Mouse (Mus musculus): ENCODE results near the gene Tmem255a. TPM values are rescaled to one million over a fixed set of nuclear protein-coding genes. Genes with fewer than 3 reads are reported as not detected.
A peak's percentile ranks its signal among the peaks of the same experiment; 100 is the strongest.

The Tmem255a gene
- 0.13 and 0.47 TPM in 2 replicates for polyA plus RNA-seq (2012; rRNA removed)

DNA sequence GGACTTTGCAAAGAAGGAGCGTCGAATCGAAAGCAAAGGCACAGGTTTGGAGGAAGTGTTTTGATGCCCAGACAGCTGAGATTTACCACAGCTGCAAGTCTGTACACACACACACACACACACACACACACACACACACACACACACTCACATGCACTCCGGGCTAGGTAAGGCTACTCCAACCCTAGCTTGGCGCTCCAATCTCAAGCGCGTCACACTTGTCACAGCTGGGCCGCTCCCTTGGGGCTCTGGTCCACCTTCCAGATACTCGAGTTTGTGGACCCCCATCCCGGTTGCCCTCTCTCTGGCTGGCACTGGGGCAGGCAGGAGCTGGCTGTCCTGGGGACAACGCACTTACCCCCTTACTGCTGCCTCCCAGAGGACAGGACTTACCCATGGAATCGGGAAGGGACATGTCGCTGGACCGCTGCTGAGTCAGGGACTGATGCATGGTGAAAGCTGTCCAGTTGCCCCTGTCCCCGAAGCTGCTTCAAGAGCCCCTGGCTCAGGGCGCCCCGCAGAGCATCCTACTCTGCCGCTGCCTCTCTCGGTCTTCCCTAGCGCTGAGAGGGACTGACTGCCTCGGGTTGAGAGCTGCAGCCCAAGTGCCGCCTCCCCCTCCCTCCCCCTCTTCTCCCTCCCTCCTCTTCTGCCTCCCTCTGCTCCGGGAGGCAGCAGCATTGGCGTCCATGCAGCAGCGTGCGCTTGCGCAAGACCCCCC is at the start of gene Tmem255a:
Tmem255a (minus strand) TSS at position 589 of the 721 bp plus-strand sequence.
- Histone ChIP-seq H3K4me3 (ENCODE audit: low read depth, low read length) (peak within 1 kb of the TSS; percentile 49), H3K27ac (ENCODE audit: insufficient read depth, low read depth, low read length) (no peak within 1 kb of the TSS), H3K36me3 (ENCODE audit: control insufficient read depth, insufficient read depth, low read length) (no peaks in the 10 kb centered on the region), H3K27me3 (ENCODE audit: control insufficient read depth, insufficient read depth, low read length) (peaks cover 4% of the 10 kb centered on the region; the same call in 1 of the 2 replicates), H3K4me1 (ENCODE audit: control insufficient read depth, insufficient read depth, insufficient read length, low read length) (0 out of 2 replicates have a peak, but pooled peaks cover 1% of the 10 kb centered on the region)
- TF ChIP-seq POLR2A (IDR thresholded peaks at IDR 0.05; ENCODE audit: low read depth, low read length) (no peak), CTCF (IDR thresholded peaks at IDR 0.05; ENCODE audit: extremely low read depth, insufficient read length, insufficient replicate concordance, low read depth, low read length) (no peak)
- 15% methylated on average over 24 of the region's 27 CpGs for WGBS

DNA sequence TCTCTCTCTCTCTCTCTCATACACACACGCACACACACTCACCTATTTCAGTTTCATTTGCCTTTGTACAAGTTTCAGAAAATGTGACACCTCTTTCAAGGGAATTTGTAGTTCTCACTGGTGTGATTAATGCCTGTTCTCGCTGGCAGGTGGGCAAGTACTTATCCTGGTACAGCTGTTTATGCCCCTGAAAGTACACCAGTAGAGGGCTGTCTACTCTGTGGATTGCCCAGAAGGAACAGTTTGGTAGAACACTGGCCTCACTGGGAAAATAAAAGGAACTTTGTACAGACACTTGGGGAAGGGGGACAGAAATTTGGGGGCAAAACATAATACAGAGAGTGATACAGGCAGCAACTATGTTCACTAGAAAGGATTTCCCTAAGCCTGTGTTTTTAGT is 7.4 kb upstream of the Tmem255a start:
- no peaks in the 10 kb centered on the region for H3K4me1 ChIP-seq (ENCODE audit: control insufficient read depth, insufficient read depth, insufficient read length, low read length)
- 18% methylated on average over 2 of the region's 2 CpGs for WGBS
- no peaks in the 10 kb centered on the region for H3K27me3 ChIP-seq (ENCODE audit: control insufficient read depth, insufficient read depth, low read length)
- no peak overlapping the region for H3K4me3 ChIP-seq (ENCODE audit: low read depth, low read length)
- H3K27ac ChIP-seq (ENCODE audit: insufficient read depth, low read depth, low read length): no peak overlapping the region
- H3K36me3 ChIP-seq (ENCODE audit: control insufficient read depth, insufficient read depth, low read length): no peaks in the 10 kb centered on the region
- TF ChIP-seq CTCF (IDR thresholded peaks at IDR 0.05; ENCODE audit: extremely low read depth, insufficient read length, insufficient replicate concordance, low read depth, low read length) (no peak), POLR2A (IDR thresholded peaks at IDR 0.05; ENCODE audit: low read depth, low read length) (no peak)

DNA sequence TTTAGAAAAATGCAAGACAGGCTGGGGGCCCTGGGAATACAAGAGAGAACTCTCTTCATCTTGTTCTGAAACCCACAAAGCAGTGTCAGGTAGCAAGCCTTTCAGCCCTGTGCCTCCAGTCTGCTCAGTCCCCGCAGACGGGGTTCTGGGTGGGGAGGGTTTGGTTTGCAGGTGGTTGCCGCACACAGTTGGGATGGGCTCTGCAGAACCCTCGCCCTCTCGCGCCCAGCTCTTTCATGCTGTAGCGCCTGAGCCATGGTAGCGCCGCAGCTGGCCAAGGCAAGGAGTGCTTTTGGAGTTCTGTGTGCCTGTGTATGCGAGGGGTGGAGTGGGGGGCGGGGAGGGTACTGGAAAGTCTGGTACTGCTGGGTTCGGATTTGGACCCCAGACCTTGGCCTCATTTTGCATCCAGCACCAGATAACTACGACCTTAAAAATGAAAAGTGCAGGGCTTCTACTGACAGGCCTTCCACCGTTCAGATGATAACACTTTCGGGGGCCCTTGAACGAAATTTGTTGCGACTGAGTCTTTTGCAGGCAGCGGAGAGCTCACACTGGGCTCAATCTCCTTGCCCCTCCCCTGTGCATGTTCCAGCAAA is 1.8 kb downstream of the Tmem255a start:
- WGBS: 23% methylated on average over 18 of the region's 18 CpGs
- TF ChIP-seq CTCF (IDR thresholded peaks at IDR 0.05; ENCODE audit: extremely low read depth, insufficient read length, insufficient replicate concordance, low read depth, low read length) (no peak), POLR2A (IDR thresholded peaks at IDR 0.05; ENCODE audit: low read depth, low read length) (no peak)
- Histone ChIP-seq H3K4me1 (ENCODE audit: control insufficient read depth, insufficient read depth, insufficient read length, low read length) (0 out of 2 replicates have a peak, but pooled peaks cover 1% of the 10 kb centered on the region), H3K27ac (ENCODE audit: insufficient read depth, low read depth, low read length) (no peak overlapping the region), H3K27me3 (ENCODE audit: control insufficient read depth, insufficient read depth, low read length) (peaks cover 4% of the 10 kb centered on the region; the same call in 1 of the 2 replicates), H3K36me3 (ENCODE audit: control insufficient read depth, insufficient read depth, low read length) (no peaks in the 10 kb centered on the region), H3K4me3 (ENCODE audit: low read depth, low read length) (peak overlapping the region; percentile 28; the same call in 1 of the 2 replicates)

DNA sequence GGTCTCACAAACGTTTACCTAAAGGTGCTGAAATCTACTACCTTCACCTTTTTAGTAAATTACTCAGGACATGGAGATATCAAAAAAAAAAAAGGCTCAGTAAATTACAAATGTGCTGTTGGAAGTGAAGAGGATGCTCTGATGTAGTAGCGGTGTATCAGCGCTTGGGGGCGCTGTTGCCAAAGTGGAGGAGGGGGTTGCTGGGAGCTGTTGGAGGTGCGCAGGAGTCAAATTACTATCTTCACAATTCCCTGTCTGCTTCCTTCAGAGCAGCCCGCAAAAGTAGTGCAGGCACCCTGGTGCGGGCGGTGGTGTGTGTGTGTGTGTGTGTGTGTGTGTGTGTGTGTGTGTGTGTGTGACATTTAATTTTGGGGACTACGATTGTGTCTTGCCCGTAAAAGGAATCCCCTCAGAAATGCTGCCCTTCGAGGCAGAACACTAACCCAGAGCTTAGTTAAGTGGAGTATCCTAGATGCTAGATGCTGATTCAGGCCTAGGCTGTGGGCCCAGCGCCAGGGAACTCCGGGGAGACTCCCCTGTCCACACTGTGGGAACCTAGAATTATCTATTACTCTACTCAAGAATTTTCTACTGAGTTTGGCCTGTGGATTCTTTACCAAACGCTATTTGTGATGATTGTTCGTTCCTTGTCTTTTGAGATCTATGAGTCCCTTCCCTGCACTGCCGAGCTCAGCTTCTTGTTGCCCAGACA is 2.4 kb downstream of the Tmem255a start:
- 0 out of 2 replicates have a peak, but pooled peaks cover 1% of the 10 kb centered on the region for H3K4me1 ChIP-seq (ENCODE audit: control insufficient read depth, insufficient read depth, insufficient read length, low read length)
- no peaks in the 10 kb centered on the region for H3K36me3 ChIP-seq (ENCODE audit: control insufficient read depth, insufficient read depth, low read length)
- TF ChIP-seq CTCF (IDR thresholded peaks at IDR 0.05; ENCODE audit: extremely low read depth, insufficient read length, insufficient replicate concordance, low read depth, low read length) (peak; percentile 47; the same call in 1 of the 2 replicates), POLR2A (IDR thresholded peaks at IDR 0.05; ENCODE audit: low read depth, low read length) (no peak)
- H3K27me3 ChIP-seq (ENCODE audit: control insufficient read depth, insufficient read depth, low read length): peaks cover 4% of the 10 kb centered on the region; the same call in 1 of the 2 replicates
- 33% methylated on average over 16 of the region's 16 CpGs for WGBS
- no peak overlapping the region for H3K27ac ChIP-seq (ENCODE audit: insufficient read depth, low read depth, low read length)
- H3K4me3 ChIP-seq (ENCODE audit: low read depth, low read length): no peak overlapping the region

DNA sequence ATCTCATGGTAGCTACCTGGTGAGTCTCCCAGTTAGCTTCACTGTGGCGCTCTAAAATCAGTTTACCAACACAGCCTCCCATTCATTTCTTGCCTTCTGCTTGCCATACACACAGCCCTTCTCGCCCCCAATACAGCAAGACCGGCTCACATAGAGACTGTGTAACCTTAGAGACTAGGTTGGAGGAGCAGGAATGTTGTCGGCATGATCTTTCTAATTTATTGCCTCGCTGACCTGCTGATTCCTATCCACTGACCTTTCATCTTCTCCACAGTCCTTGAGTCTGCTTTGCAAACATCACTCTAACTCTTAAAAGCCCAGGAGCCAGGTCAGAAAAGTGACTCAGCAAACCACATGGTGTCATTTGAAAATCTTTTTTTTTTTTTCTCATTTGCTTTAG is 4.6 kb downstream of the Tmem255a start:
- H3K36me3 ChIP-seq (ENCODE audit: control insufficient read depth, insufficient read depth, low read length): no peaks in the 10 kb centered on the region
- TF ChIP-seq POLR2A (IDR thresholded peaks at IDR 0.05; ENCODE audit: low read depth, low read length): no peak
- TF ChIP-seq CTCF (IDR thresholded peaks at IDR 0.05; ENCODE audit: extremely low read depth, insufficient read length, insufficient replicate concordance, low read depth, low read length): no peak
- H3K27me3 ChIP-seq (ENCODE audit: control insufficient read depth, insufficient read depth, low read length): peaks cover 4% of the 10 kb centered on the region; the same call in 1 of the 2 replicates
- 46% methylated on average over 5 of the region's 5 CpGs for WGBS
- H3K4me1 ChIP-seq (ENCODE audit: control insufficient read depth, insufficient read depth, insufficient read length, low read length): 0 out of 2 replicates have a peak, but pooled peaks cover 1% of the 10 kb centered on the region
- H3K27ac ChIP-seq (ENCODE audit: insufficient read depth, low read depth, low read length): no peak overlapping the region
- H3K4me3 ChIP-seq (ENCODE audit: low read depth, low read length): no peak overlapping the region

DNA sequence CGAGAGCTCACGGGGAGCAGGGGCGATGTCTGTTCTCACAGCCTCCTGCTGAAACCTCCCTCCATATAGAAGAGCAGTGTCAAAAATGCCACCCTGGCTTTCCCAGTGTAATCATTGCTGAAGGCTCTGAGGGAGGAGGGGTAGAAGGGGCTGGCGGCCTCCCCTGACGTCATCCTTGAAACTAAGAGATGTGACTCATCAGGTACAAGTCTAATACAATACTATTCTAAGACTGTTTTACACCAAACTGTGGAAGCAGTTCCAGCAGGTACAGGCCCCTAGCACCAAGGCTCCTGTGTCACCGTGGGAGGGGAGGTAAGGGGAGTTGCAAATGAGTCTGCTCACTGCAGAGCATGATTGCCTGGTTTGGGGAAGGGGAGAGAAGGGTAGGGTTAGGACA is 5.1 kb downstream of the Tmem255a start:
- no peak overlapping the region for H3K4me3 ChIP-seq (ENCODE audit: low read depth, low read length)
- H3K4me1 ChIP-seq (ENCODE audit: control insufficient read depth, insufficient read depth, insufficient read length, low read length): 0 out of 2 replicates have a peak, but pooled peaks cover 1% of the 10 kb centered on the region
- H3K36me3 ChIP-seq (ENCODE audit: control insufficient read depth, insufficient read depth, low read length): no peaks in the 10 kb centered on the region
- WGBS: 59% methylated on average over 6 of the region's 6 CpGs
- H3K27me3 ChIP-seq (ENCODE audit: control insufficient read depth, insufficient read depth, low read length): peaks cover under 1% of the 10 kb centered on the region; the same call in 1 of the 2 replicates
- no peak for TF ChIP-seq POLR2A (IDR thresholded peaks at IDR 0.05; ENCODE audit: low read depth, low read length)
- no peak for TF ChIP-seq CTCF (IDR thresholded peaks at IDR 0.05; ENCODE audit: extremely low read depth, insufficient read length, insufficient replicate concordance, low read depth, low read length)
- no peak overlapping the region for H3K27ac ChIP-seq (ENCODE audit: insufficient read depth, low read depth, low read length)
